ENCODE assay signal across 12 mouse cellular contexts in genomic region chr13:45748691-45749090, GRCm38 (mm10).
DNase-seq lines count a peak whose midpoint lies in the region.
"Had no signal": no experiment of that assay in that cellular context is flagged by ENCODE, and none has a peak within 500 bp of the region (broad histone marks: within the 10 kb centered on the region; RNA-seq: fewer than 3 reads in every experiment).

No protein-coding gene starts in this region.

- DNase-seq in heart, adult 11 months: peak; percentile 93
- no peak for DNase-seq in heart, adult 8-10 months (ENCODE audit: low spot score)
- peak; percentile 70 for DNase-seq in 3T3-L1 (ENCODE audit: low read depth, low spot score)
- peak; percentile 88 for DNase-seq in fibroblast of lung, adult 2 months (ENCODE audit: low read depth)
- DNase-seq in heart, postnatal 4 days: peak; percentile 57
- DNase-seq in spleen, postnatal 14 days (ENCODE audit: low spot score in 2 of 2): no peak
- DNase-seq in adrenal gland, adult 8-10 months: no peak
- DNase-seq in right cerebral cortex, postnatal 25 days: no peak
- DNase-seq: adrenal gland, postnatal 14 days; cerebellum, adult 18-20 months; forebrain, postnatal 0 days; thymus, postnatal 14 days had no signal

Comparison
In these comparisons a context has a peak if more than half of its experiments do, and no peak if none do; other contexts are left out.
1. DNase-seq: peak in heart, adult 11 months (single experiment), 3T3-L1 (single experiment), fibroblast of lung, adult 2 months (single experiment) and heart, postnatal 4 days (single experiment); none in heart, adult 8-10 months (single experiment), spleen, postnatal 14 days (0 of 2), adrenal gland, adult 8-10 months (single experiment) and right cerebral cortex, postnatal 25 days (single experiment).